Comparison of ENCODE assay signal across 9 mouse cellular contexts in the genomic region with DNA sequence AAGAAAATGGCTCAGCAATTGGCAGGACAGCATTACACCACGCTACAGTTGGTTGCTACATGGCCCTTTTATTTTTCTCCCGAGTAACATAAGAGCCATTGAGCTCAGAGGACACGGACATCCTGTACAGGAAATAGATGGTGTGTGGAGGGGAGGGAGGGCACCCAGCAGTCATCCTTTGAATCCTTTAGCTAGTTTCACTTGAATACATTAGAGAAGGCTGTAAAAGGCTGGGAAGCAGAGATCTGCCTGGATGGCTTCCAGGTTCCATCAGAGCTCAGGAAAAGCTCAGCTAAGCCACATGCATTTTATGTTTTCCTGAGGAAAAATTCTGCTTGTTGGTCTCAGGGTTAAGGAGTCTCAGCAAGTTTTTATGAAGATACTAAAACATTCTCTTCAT.
DNase-seq lines count a peak whose midpoint lies in the region; ATAC-seq and TF ChIP-seq lines count a peak whose summit lies in the region.
"Had no signal": no experiment of that assay in that cellular context is flagged by ENCODE, and none has a peak within 500 bp of the region (broad histone marks: within the 10 kb centered on the region; RNA-seq: fewer than 3 reads in every experiment).

No protein-coding gene starts in this region.

- no peaks in the 10 kb centered on the region for H3K9me3 ChIP-seq in hindbrain, embryonic 15.5 days
- H3K9me3 ChIP-seq in hindbrain, embryonic 12.5 days (replicated peaks): no peaks in the 10 kb centered on the region
- no peaks in the 10 kb centered on the region for H3K9me3 ChIP-seq in kidney, postnatal 0 days (replicated peaks; ENCODE audit: low read length)
- H3K9me3 ChIP-seq in liver, postnatal 0 days (ENCODE audit: low read length): no peaks in the 10 kb centered on the region

- no peak overlapping the region for H3K4me3 ChIP-seq in hindbrain, embryonic 15.5 days
- H3K4me3 ChIP-seq in hindbrain, embryonic 12.5 days: no peak overlapping the region
- H3K4me3 ChIP-seq in kidney, postnatal 0 days (replicated peaks; ENCODE audit: low read depth, low read length): no peak overlapping the region
- H3K4me3 ChIP-seq in liver, postnatal 0 days (ENCODE audit: low read depth, low read length): no peak overlapping the region

- ATAC-seq in hindbrain, embryonic 15.5 days (ENCODE audit: low FRiP score, low read depth): peak; percentile 77
- no peak for ATAC-seq in hindbrain, embryonic 12.5 days (ENCODE audit: low FRiP score)
- ATAC-seq in kidney, postnatal 0 days (replicated peaks; ENCODE audit: low FRiP score, low read depth): no peak
- ATAC-seq in liver, postnatal 0 days: no peak

- TF ChIP-seq CTCF in kidney, postnatal 0 days (IDR thresholded peaks at IDR 0.05; ENCODE audit: low read depth): no peak
- no peak for TF ChIP-seq CTCF in liver, postnatal 0 days (IDR thresholded peaks at IDR 0.05; ENCODE audit: low read depth)

- no peak for TF ChIP-seq EP300 in liver, postnatal 0 days (IDR thresholded peaks at IDR 0.05; ENCODE audit: low read depth)

- no peak overlapping the region for H3K4me2 ChIP-seq in hindbrain, embryonic 15.5 days
- H3K4me2 ChIP-seq in hindbrain, embryonic 12.5 days (replicated peaks): no peak overlapping the region
- H3K4me2 ChIP-seq in kidney, postnatal 0 days (ENCODE audit: low read length): no peak overlapping the region
- no peak overlapping the region for H3K4me2 ChIP-seq in liver, postnatal 0 days (ENCODE audit: low read depth, low read length)

- H3K27ac ChIP-seq in hindbrain, embryonic 15.5 days (replicated peaks): no peak overlapping the region
- H3K27ac ChIP-seq in hindbrain, embryonic 12.5 days: no peak overlapping the region
- no peak overlapping the region for H3K27ac ChIP-seq in kidney, postnatal 0 days
- no peak overlapping the region for H3K27ac ChIP-seq in liver, postnatal 0 days (ENCODE audit: low read depth)
- H3K27ac ChIP-seq: macrophage had no signal

- H3K9ac ChIP-seq in hindbrain, embryonic 15.5 days: no peak overlapping the region
- H3K9ac ChIP-seq in hindbrain, embryonic 12.5 days: no peak overlapping the region
- H3K9ac ChIP-seq in kidney, postnatal 0 days (ENCODE audit: low read depth, low read length): no peak overlapping the region
- no peak overlapping the region for H3K9ac ChIP-seq in liver, postnatal 0 days (replicated peaks)

- 0 out of 2 replicates have a peak, but pooled peaks cover 3% of the 10 kb centered on the region for H3K4me1 ChIP-seq in hindbrain, embryonic 15.5 days (replicated peaks)
- H3K4me1 ChIP-seq in hindbrain, embryonic 12.5 days: no peaks in the 10 kb centered on the region; the same call in 1 of the 2 replicates
- 0 out of 2 replicates have a peak, but pooled peaks cover 3% of the 10 kb centered on the region for H3K4me1 ChIP-seq in kidney, postnatal 0 days (replicated peaks; ENCODE audit: insufficient read depth, low read length)
- H3K4me1 ChIP-seq in liver, postnatal 0 days (ENCODE audit: insufficient read depth): no peaks in the 10 kb centered on the region

- WGBS in hindbrain, embryonic 15.5 days: 28% methylated on average over 3 of the region's 3 CpGs
- WGBS in hindbrain, embryonic 12.5 days: 56% methylated on average over 3 of the region's 3 CpGs
- WGBS in kidney, postnatal 0 days: 29% methylated on average over 3 of the region's 3 CpGs
- WGBS in liver, postnatal 0 days (ENCODE audit: insufficient replicate concordance): 36% methylated on average over 3 of the region's 3 CpGs

- H3K27me3 ChIP-seq in hindbrain, embryonic 15.5 days: no peaks in the 10 kb centered on the region
- no peaks in the 10 kb centered on the region for H3K27me3 ChIP-seq in hindbrain, embryonic 12.5 days
- H3K27me3 ChIP-seq in kidney, postnatal 0 days (ENCODE audit: insufficient read depth, low read length): no peaks in the 10 kb centered on the region
- no peaks in the 10 kb centered on the region for H3K27me3 ChIP-seq in liver, postnatal 0 days (ENCODE audit: insufficient read depth, low read length)

- no peaks in the 10 kb centered on the region for H3K36me3 ChIP-seq in hindbrain, embryonic 15.5 days
- H3K36me3 ChIP-seq in hindbrain, embryonic 12.5 days: no peaks in the 10 kb centered on the region
- H3K36me3 ChIP-seq in kidney, postnatal 0 days (ENCODE audit: insufficient read depth, low read length): no peaks in the 10 kb centered on the region
- H3K36me3 ChIP-seq in liver, postnatal 0 days (replicated peaks; ENCODE audit: insufficient read depth, low read length): no peaks in the 10 kb centered on the region

- DNase-seq in T-cell, adult 2 months (ENCODE audit: low spot score): peak; percentile 33
- peak; percentile 44 for DNase-seq in cerebellum, adult 9-10 months
- peak; percentile 73 for DNase-seq in kidney, postnatal 0 days (ENCODE audit: low spot score)
- peak; percentile 5 for DNase-seq in right cerebral cortex, postnatal 14 days
- no peak for DNase-seq in urinary bladder, postnatal 4 days (ENCODE audit: low spot score in 2 of 2)
- DNase-seq in liver, postnatal 0 days: no peak

Comparison
In these comparisons a context has a peak if more than half of its experiments do, and no peak if none do; other contexts are left out.
1. DNase-seq: peak in T-cell, adult 2 months (single experiment), cerebellum, adult 9-10 months (single experiment), kidney, postnatal 0 days (single experiment) and right cerebral cortex, postnatal 14 days (single experiment); none in urinary bladder, postnatal 4 days (0 of 2) and liver, postnatal 0 days (single experiment).